Mouse (Mus musculus) megakaryocyte, adult 5-6 weeks (primary cell): ENCODE data around the gene Gfer. TPM values are rescaled to one million over a fixed set of nuclear protein-coding genes. Genes with fewer than 3 reads are reported as not detected.
"Not testable (repeated sequence)": the region's sequence is repeated elsewhere in the genome, so short reads cannot be mapped to it uniquely, and the experiment has no call there.

Source experiments
- ATAC-seq: 2 replicates; pipeline ENCODE4 v1.8.0; 2016; ENCODE audit warnings: mild to moderate bottlenecking, inconsistent platforms; ENCODE audit not compliant: poor library complexity, severe bottlenecking
- total RNA-seq, 2 experiments: library from RNA; stranded (forward) in 1 of 2; stranded (reverse) in 1 of 2; fragments of 153-499, 151-499 nt in 1 of 2; fragments of 221-1000, 200-1000 nt in 1 of 2; gene quantifications; 2 replicates each; pipeline versions ENCODE4 v1.2.3 to v1.2.4; 2015 to 2017

The Gfer gene
- total RNA-seq, 2 experiments from 2014 or later, result 18.1 to 31.6 TPM

DNA sequence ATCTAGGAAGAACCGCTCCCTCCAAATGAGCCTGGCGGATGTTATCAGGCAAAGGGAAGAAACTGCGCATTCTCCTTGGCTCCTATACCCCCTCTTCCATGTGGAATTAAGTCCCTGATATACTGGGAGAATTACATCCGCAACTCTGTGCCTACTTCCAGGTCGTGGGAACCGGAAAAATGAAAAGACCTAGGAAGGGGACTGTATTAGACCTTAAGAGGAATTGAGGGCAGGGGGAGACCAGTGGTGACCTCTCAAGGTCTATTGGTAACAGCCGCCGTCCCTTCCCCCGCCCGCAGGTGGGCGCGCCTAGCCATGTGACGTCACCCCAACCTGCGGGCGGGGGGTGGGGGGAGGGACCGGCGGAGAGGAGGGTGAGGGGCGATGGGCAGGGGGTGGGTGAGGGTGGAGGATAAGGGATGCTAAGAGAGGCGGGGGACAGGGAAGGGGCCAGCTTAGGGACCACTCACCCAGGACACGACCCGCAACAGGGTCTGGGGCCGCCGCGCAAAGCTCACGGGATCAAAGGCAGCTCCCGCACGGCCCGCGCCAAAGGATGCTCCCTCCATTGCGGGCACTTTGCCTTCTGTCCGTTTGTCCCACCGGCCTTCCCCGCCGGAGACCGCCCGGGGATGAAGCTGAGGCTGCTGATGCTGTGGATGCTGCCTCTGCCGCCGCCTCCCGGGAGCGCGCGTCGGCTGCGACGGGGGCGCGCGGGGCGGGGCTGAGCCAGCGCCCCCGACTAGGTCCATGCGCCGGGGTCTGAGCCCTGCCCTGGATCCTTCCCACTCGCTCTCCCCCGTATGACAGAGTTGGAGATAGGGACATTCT is 6.5 kb downstream of the Gfer start, which contains the start of gene Syngr3:
Gene Syngr3 (minus strand): TSS at position 705 of the 831 bp plus-strand sequence.
- no peak for ATAC-seq

DNA sequence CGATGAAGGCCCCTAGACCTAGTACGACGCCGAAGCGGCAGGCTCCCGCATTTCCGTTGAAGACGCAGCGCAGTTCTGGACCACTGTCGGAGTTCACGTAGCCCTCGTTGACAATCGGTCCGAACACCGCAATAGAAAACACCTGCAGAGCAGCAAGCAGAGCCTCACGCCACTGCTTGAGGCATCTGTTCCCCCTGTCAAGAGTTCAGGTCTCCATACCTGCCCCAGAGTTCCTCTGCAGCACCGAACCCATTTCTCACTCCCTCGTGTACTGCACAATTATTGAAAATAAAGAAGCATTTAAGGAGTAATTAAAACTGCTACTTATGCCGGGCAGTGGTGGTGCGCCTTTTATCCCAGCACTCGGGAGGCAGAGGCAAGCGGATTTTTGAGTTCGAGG is 8.4 kb downstream of the Gfer start:
- ATAC-seq, result no peak

DNA sequence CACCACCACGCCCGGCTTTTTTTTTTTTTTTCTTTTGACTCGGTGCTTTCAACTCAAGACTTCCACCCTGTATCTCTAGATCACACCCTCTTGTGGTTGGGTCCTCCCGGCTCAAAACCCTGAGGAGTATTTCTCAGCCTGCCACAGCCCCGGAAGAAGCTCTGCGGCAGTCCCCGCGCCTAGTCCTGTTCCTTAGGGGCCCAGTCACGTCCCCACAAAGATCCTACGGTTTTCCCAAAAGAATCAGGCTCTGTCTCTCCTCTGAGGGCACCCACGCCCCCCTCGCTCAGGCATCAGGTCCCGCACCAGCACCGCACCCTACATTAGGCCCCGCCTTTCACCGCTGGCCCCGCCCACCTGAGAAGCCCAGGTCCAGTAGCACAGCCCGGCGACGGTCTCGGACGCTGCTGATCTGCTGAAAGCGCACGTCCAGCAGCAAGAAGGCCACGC is 8.8 kb downstream of the Gfer start:
- peak; percentile 86 for ATAC-seq

DNA sequence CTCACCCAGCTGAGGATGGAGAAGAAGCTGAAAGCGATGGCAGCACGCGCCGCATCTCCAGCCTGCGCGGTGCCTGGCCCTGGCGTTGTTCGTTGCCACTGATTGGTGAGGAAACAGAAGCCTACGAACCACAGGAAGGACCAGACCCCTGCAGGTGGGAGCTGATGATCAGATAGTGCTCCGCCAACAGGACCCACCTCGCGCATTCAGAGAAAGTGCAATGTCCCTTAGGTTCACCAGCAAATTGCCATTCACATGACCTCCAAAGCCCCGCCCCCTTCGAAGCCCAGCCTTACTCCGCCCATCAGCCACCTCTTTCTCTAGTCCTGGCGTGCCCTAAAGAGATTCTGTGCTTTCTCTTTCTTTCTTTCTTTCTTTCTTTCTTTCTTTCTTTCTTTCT is 9.4 kb downstream of the Gfer start:
- peak; percentile 58 for ATAC-seq

DNA sequence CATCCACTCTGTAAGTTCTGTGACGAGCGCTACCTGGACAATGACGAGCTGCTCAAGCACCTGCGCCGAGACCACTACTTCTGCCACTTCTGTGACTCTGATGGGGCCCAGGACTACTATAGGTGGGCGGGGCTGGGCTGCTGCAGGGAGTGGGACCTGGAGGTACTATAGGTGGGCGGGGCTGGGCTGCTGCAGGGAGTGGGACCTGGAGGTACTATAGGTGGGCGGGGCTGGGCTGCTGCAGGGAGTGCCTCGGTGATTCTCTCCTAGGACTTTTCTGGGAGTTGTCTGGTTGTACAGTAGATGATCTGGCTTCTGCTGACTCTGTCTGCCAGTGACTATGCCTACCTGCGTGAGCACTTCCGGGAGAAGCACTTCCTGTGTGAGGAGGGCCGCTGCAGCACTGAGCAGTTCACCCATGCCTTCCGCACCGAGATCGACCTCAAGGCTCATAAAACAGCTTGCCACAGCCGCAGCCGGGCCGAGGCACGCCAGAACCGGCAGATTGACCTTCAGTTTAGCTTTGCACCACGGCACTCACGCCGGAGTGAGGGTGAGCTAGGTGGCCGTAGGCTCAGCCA is 18.4 kb downstream of the Gfer start:
- no peak for ATAC-seq

DNA sequence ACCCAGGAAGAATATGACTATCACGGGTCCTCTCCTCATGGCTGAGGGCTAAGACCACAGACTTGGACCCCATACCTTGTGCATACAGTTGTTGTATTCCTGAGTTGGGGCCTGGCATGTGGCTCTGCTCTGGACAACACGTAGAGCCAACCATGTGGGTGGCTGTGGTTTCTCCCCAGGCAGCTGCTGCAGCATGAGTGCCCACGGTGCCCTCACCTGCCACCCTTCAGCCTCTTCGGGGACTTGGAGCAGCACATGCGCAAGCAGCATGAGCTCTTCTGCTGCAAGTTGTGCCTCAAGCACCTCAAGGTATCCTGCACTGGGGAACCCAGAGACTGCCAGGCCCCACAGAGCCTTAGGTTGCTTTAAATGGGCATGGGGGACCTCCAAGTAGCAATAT is 19.1 kb downstream of the Gfer start:
- no peak for ATAC-seq

DNA sequence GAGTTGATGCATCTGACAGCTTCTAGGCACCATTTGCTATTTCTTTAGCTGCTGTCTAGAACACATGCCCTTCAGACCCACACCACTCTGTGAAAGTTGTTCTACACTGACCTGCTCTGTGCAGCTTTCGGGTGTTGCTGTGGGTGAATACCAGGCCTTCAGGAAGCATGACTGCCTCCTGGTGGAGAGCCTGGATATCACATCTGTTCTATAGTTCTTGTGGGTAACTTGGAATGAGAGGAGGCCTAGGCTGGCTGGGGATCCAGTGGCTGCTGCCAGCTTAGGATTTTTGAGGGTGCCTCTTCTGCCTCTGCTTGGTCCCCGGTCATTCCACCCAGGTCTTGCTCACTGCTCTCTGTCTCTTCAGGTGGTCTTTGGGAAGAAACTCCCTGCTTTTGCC is 19.8 kb downstream of the Gfer start:
- peak; percentile 74 for ATAC-seq

DNA sequence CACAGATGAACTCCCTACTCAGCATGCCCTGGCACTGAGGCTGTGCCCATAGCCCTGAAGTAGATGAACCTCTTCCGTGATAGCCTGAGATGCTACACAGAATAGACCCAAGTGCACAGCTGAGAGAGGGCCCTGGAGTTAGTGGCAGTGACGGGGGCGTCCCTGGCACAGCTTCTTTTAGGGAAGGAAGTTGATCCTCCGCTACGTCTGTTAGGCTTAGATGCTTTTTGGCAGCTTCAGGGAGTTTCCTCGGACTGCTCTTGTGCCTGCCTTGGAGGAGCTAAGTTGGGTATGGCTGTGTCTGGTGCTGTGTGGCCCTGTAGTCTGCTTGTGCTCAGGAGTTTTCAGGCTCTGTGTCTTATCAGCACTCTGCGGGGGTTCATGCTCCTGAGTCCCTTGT is 21.7 kb downstream of the Gfer start:
- no peak for ATAC-seq

DNA sequence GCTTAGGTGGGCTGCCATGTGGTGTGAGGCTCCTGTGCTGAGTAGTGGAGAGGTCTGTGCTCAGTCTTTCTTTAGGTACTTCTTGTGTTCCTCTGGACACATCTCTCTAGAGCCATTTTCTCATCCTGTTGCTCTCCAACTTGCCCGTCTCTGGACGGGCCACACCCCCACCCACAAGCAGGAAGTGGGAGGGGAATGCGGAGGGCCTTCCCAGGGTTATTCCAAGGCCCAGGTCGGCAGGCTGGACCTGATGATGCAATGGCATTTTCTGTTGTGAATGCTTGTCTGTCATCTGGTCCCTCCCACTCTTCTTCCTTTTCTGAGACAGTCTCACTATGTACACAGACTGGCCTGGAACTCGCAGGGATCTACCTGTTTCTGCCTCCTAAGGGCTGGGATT is 23.8 kb downstream of the Gfer start:
- no peak for ATAC-seq

DNA sequence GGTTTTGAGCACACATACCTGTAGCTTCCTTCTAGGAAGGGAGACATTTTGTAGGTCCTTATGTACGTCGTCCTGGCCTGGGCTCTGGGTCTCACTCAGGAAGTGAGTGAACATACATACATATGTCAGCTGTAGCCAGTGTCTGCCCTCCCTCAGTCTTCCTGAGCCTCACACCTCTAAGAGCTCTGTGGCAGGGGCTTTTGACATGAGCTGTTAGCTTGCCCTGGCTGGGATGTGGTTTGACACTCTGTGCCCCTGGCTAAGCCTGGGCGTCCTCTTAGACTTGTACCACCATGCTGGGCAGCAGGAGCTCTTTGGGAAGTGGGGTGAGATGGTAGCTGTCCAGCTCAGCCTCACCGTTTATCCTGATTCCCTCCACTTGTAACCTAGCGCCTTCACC is 24.6 kb downstream of the Gfer start:
- ATAC-seq, result no peak

DNA sequence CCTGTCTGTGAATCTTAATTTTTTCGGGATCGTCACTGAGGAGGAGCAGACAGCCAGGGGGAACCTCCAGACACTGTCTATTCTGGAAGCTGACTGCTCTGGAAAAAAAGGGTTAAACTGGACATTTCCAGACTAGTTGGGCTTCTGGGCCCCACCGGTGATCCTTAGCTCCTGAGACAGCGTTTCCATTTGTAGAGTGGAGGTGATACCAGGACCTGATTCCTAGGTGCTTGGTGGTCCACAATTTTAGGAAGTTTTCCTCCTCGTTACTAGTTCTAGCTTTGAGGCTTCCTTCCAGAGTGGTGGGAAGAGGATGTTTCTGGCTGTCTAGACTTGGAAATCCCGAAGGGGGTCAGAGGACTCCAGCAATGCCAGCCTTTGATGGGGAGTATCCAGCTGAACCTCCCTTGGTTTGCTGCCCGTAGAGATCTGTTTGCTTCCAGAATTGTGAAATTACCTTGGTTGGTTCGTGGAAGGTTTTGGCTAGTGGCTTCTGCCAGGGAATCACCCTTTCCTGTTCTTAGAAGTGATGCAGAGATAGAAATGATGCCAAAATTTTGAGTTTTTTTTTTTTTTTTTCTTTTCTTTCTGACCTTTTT is 25.6 kb downstream of the Gfer start:
- ATAC-seq, result no peak

DNA sequence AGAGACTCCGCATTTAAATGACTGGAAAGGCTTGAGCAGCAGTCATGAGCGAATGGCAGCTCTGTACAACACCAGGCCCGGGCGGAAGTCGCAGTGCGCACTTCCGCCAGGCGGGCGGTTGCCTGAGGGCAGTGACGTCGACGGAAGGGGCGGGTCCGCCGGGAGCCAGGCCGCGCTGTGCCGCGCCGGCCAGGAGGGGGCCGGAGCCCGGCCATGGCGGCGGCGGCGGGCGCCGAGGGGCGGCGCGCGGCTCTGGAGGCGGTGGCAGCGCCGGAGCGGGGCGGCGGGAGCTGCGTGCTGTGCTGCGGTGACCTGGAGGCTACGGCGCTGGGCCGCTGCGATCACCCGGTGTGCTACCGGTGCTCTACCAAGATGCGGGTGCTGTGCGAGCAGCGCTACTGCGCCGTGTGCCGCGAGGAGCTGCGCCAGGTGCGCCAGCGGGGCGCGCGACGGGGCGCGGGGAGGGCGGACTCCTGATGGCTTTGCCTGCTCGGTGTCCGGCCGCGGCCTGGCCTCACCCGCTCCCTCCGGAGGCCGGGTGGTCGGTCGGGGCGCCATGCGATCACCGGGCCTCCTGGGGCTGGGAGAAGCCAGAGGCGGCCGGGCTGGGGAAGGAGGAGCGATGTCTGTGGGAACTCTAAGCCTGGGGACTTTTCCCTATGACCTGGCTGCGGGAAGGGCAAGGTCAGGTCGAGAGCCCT is 26.3 kb downstream of the Gfer start, which contains the start of gene Zfp598:
Gene Zfp598 (plus strand): TSS at position 143 of the 701 bp plus-strand sequence.
- ATAC-seq, result peak; percentile 97

DNA sequence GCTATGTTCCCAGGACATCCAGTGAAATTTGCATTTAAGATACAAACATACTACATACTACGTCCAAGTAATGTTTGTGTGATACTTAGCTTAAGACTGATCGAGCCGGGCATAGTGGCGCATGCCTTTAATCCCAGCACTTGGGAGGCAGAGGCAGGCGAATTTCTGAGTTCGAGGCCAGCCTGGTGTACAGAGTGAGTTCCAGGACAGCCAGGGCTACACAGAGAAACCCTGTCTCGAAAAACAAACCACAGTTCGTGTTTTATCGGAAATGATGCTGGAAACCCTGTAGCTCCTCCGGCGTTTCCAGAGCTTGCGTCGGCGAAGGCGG is 26.8 kb downstream of the Gfer start:
- not testable (repeated sequence) for ATAC-seq

DNA sequence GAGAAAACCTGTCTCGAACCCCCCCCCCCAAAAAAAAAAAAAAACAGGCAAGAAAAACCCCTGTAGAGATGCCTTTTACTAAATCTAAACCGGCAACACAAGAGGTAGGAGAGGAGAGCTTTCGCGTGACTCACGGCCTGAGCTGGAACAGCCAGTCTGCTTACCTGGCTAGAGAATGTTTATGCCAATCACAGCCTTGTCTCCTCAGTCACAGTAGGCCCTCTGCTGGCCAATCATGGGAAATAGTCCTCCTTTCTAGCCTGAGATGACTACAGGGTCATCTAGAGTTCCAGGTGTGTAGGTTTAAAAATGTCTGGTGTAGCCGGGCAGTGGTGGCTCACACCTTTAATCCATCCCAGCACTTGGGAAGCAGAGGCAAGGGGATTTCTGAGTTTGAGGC is 28.5 kb downstream of the Gfer start:
- peak; percentile 45 for ATAC-seq

DNA sequence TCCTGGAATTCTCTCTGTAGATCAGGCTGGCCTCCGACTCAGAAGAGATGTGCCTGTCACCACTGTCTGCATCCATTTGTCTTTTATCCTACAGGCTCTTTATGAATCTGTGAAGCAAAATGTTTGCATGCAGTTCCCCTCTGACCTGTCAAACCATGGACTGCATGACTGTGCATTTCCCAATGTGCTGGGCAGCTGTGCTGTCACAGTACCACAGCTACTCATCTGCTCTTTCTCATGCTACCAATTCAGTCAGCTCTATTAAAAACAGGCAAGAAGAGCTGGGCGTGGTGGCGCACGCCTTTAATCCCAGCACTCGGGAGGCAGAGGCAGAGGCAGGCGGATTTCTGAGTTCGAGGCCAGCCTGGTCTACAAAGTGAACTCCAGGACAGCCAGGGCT is 28.9 kb downstream of the Gfer start:
- ATAC-seq, result not testable (repeated sequence)

DNA sequence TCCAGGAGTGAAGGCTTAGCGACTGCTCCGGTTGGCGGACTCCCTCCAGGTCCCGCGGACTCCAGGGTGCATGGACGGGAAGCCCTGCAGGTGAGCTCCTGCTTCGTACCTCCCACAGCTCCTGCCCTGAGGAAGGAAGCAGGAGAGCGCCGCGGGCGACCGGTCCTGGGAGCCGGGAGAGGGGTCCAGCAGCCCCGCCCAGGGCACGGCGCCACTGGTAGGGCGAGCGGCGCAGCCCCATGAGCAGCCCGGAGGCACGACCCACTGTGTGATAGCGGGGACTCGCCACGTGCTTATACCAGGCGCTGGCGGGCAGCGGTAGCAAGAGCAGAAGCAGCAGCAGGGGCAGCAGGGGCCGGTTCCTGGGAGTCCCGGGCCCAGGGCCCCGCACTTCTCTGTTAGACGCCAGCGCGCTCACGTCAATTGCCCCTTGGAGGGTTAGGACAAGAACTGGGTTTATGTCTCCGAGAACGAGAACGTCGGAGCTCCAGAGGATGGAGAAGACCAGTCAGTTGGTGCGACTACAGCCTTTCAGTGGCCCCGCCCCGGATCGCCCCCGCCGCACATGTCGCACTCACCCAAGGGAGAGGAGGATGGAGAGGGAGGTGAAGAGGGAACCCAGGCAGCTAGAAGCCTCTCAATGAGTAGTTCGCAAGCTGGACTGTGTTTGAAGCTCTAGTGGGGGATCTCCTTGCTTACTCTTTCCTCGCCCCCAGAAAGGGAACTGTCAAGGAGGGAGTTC is 37.8 kb downstream of the Gfer start, which contains the start of gene Npw:
Gene Npw (minus strand): TSS at position 441 of the 742 bp plus-strand sequence.
- ATAC-seq, result peak; percentile 49; the same call in 1 of the 2 replicates

DNA sequence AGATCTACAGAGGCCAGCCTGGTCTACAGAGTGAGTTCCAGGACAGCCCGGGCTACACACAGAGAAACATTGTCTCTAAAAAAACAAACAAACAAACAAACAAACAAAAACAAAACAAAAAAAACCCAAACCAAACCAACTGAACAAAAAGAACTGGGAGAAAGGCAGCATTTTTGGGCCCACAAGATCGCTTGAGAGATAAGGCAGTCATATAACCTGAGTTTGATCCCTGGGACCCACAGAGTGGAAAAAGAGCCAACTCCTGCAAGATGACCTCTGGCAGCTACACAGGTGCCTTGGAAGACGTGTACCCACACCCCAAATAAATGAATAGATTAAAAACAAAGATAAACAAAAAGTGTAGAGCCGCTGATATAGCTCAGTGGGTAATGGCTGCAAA is 41.0 kb downstream of the Gfer start:
- ATAC-seq, result no peak

DNA sequence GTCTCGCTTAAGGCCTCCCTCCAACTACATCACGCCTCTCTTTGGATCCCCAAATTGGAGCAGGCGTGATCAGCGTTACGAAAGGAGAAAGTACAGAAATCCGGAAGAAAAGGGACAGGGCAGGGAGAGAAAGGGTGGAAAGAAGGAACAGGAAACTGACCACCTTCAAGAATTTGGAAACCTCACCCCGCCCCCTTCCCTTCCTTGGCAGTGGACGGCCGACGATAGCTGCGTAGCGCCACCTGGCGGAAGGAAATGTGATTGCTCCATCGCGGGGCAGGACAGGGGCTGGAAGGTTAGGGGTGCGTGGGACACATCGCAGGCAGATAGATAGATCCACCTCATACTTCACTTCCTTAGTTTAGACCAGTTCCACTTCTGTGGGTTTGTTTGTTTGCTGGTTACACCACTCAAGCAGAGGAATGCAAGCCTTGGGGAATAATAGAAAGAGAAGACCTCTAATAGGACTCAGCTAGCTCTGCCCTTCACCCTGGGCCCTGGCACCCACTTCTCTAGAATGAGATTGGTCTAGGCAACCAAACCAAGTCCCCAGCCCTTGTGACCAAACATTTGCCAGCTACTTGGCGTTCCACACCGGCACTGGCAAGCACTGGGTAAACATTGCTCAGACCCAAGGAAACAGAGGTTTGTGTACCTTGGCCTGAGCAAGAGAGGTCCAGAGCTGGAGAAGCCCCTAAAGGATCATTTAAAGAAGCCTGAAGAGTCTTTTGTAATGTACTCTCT is 41.8 kb downstream of the Gfer start:
- ATAC-seq, result peak; percentile 86

DNA sequence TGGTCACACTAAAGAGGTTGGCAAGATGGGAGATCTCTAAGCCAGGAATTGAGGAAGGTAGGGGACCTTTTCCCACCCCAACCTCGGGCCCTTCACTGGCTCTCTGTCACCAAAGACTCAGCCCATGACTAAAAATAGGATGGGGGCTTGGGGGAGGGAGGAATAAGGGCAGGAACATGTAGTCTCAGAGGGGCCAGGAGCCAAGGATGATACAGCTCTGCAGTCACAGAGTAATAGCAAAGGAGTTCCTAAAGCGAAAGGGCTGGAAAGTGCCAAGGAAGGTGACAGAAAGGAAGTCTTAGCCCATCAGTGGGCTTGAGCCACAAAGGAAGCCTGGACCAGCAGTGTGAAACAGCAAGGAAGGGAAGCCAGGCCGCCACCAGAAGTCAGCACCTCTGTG is 44.1 kb downstream of the Gfer start:
- no peak for ATAC-seq

DNA sequence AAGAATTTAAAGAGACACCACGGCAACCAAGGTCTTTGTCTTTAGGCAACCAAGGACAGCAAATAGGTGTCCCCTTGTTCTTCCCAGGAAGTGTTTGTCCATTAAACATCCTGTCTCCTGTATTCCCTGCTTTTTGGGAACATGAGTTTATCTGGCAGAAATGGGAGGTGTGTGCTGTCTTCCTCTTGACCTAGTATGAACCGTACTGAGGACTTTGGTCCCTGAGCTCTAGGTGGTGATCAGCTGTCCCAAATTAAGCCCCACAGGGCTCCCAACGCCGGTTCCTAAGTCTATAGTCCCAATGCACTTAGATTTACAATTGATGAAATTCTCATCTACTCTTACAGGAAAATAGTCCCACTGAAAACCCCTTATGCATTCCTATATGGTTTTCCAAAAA is 45.2 kb downstream of the Gfer start:
- ATAC-seq, result no peak
